Mouse (Mus musculus): ENCODE measurements around the gene Atp6v0a4.

Atp6v0a4 gene

GRCm38 (mm10) chr6:38072137-38072796 lies 52.1 kb downstream of the Atp6v0a4 start:
- DNase-seq: no peak

DNA sequence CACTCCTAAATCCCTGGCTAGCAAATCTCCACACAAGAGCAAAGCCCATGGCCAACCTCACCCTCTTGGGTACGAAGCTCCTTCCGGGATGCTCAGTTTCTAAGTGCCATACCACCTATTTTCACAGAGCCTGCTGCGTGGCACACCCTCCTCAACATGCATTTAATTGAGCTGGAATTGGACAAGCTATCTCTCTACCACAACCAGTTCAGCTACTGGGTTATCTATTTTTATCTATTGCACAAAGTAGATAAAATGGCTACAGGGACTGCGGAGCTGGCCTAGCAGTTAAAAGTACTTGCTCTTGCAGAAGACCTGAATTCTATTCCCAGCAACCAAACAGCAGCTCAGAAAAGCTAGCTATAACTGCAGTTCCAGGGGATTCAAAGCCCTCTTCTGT lies 53.1 kb downstream of the Atp6v0a4 start:
- DNase-seq: no peak

DNA sequence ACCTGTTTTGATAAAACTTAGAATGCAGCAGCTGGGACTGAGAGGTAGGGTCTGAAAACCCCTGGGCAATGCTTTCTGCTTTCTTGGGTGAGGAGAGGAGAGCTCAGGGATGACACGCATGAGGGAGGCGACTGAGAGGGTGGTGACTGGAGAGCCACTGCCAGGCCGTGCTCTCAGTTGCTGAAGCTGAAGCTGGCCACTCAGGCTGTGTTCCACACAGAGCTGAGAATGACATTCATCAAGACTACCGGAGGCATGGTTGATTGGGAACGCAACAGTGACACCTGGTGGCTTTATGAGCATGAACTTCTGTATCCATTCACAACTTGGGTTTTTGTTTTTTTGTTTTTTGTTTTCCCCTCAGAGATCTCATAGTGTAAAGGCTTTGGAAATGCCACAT lies 58.2 kb downstream of the Atp6v0a4 start:
- DNase-seq: peak; percentile 54

DNA sequence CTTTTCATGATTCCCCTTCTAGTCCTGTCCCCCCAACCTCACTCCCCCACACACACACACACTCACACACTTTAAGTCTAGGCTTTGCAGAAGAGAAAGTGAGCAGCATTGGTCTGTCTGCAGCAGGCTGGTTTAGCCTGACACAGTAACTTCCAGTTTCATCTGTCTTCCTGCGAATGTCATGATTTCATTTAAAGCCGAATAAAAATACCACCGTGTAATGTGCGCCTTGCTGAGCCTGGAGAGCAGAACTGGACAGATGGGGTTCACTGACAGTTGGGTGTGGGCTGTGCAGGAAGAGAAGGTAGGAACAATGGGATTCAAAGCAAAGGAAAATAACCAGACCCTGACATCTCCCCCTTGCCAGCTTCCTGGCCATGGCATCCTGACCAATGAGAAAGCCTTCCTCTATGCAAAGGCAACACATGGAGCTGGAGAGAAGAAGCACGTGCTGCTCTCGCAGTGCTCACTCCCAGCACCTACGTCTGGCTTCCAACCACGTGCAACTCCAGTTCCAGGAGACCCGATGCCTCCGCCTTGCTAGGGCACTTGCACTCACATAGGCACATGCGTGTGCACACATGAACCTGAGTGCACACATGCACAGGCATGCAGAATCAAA lies 58.8 kb downstream of the Atp6v0a4 start:
- peak; percentile 47 for DNase-seq

- DNase-seq: peak; percentile 51
These were observed 59.3 kb downstream of the Atp6v0a4 start for GRCm38 (mm10) chr6:38065122-38065500.

DNA sequence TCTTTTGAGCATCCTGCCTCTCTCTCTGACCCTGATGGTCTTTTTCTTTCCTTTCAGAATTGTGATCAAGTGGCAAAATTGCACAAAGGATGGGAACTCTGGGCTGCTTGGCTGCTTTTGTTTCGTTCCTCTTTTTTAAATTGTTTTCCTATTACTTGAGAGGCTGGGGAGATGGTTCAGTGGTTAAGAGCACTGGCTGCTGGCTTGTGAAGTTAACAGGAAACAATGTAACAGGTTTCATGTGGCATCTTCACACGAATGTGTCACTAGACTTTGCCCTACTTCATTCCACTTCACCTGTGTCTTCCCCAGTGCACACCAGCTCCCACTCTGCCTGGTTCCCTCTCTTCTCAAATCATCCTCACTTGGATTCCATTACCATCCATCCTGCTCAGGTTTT lies 59.8 kb downstream of the Atp6v0a4 start:
- no peak for DNase-seq

DNA sequence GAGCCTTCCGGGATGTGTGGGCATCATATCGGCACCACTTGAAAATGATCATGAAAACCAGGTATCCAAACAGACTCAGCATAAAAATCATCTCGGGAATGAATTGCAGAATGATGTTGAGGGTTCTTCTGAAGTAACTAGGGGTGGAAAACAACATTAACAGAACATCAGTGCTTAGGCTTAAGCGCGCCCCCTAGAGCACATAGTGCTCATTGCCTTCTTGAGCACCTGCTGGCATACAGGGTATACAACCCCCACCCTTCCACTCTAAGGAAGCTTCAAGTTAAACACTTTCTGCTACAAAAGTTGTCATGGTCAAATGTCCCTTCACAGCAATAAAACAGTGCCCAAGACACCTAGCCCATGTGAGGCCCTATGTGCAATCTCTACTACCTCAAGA lies 65.6 kb downstream of the Atp6v0a4 start:
- no peak for DNase-seq

DNA sequence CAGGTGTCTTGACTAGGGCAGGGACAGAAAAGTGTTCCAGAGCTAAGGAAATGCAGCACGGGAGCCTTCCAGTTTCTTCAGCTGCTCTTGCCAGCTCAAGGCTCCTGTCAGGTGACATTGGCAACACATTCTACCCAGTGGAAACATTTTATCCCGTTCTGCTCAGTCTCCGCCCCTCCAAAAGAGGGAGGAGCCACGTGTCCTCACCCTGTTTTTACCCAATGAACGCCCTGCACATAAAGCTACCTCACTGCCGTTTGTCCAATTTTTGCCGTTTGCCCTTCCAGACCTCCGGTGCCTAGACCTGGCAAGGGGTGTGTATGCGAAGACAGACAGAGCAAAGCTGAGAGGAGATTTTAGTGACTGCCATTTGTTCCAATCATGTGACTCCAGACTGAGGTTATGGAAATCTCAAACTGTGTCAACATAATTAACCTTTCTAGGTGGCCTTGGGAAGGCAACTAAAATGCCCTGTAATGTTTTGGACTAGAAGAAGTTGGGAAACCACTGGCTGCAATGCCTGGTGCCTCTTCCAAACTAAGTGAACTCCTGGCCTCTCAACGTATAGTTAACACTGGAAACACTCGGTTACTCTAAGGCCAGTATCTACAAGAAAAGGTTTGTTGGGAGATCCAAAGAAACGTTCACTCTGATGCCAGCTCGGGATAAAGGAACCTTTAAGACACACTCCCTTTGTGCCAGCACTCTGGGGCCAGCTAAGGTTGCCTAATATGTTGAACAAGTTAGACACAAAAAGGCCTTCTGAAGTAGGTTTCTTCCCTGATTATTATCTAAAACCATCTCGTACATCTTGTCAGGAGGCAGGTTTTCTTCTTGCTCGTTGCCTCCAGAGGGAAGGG lies 68.7 kb downstream of the Atp6v0a4 start:
- no peak for DNase-seq

DNA sequence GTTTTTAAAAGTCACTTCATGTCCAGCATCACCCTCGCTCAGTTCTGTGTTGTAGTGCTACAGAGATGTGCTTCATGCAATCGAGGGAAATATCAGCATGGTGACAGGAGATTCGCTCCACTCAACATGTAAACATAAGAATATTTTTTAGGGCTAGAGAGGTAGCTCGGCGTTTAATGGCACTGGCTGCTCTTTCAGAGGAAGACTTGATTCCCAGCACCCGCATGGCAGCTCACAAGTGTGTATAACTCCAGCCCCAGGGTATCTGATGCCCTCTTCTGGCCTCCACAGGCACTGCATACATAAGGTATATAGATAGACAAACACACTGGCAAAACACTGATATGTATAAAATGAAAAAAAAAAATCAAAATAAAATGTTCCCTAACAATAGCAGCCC lies 74.8 kb downstream of the Atp6v0a4 start:
- no peak for DNase-seq

DNA sequence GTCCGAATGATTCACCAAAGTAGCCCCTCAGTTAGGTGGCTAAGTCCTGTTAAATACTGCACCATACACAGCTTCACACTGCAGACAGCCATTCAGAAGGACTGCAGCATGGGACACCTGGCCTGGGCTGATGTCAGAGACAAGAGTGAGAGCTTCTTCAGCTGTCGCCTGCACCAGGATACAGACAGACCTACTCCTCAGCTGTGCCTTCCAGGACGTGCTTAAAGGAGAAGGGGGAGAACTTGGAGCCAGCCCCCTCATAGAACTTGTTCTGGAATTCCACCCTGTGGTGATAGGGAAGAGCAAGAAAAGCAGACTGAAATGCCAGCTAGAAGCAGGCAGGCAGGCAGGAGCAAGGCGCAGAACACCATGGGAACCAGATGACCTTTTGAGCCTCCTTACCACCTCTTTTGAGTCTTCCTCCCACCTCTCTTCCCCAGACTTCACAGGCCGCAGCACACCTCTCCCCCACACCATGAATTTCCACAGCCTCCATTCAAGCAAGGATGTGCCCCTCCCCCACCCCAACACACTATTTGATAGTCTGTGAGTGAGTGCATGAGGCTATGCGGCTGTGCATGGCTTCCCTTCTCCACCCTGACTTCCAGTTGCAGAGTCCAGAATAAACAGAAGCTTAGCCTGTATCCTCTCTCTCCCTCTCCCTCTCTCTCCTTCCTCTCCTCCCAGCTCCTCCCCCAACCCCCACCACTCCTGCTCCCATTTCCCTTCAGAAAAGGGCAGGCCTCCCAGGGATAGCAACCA lies 75.4 kb downstream of the Atp6v0a4 start:
- no peak for DNase-seq

DNA sequence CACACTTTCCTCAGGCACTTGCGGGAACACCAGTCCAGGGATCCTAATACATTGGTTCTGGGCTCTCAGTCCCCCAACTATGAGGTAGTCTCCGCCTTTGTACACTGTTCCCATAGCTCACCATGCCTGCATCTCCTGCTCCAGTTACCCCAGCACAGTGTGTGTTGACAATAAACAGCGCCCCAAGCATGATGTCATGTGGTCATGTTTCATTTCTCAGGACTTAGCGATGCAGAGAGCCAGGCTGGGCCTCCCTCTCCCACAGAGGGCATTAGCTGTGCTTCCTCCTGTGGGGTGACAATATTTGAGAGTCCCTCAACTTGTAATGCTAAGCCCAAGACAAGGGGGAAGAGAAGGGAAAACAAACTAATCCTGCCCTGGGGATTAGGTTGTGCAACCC lies 76.4 kb downstream of the Atp6v0a4 start:
- DNase-seq: no peak

DNA sequence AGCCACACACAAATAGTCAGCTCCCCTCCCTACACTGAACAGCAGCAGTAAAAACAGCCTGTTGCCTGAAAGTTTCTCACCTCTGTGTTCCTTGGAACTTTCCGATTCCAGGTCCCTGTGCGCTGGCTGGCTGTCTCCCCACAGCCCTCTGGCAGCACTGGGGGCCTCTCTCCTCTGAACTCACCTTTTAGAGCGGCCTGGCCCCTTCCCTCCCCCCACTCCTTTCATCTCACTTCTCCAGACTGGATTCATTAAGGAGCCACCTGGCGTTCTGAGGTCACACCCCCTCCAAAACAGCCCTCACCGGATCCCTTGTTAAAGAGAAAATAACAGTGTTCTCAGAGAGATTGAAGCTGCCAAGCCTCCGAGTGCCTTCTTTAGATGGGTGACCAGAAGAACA lies 77.5 kb downstream of the Atp6v0a4 start, which contains the start of gene Svopl:
Svopl (minus strand) TSS at position 159 of the 400 bp plus-strand sequence.
- DNase-seq: no peak

DNA sequence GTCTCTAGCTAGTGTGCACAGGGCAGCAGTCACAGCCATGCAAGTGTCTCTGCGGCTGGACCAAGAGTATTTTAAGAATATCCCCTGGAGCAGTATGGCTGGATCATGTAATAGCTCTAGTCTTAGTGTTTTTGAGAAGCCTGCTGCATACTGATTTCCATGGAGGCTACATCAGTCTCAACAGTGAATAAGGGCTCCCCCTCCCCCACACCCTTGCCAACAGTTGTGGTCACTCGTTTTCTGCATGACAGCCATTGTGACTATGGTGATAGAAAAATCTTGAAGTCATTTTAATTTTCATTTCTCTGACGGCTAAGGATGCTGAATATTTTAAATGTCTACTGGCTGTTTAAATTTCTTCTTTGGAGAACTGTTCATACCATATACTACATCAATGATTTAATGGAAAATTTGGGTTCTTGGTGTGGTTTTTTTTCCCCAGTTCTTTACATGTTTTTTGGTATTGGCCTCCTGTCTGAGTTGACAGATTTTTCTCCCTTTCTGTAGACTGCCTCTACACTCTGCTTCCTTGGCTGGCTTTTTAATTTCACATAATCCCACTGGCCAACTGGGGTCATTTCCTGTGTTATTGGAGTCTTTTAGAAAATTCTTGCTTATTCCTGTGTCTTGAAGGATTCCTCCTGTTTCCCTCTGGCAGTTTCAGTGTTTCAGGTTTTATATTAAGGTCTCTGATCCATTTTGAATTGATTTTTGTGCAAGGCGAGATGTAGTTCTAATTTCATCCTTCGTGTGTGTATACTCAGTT lies 91.4 kb downstream of the Atp6v0a4 start:
- DNase-seq: no peak

- peak; percentile 11 for DNase-seq
These were observed 92.4 kb downstream of the Atp6v0a4 start for GRCm38 (mm10) chr6:38031924-38032540.

DNA sequence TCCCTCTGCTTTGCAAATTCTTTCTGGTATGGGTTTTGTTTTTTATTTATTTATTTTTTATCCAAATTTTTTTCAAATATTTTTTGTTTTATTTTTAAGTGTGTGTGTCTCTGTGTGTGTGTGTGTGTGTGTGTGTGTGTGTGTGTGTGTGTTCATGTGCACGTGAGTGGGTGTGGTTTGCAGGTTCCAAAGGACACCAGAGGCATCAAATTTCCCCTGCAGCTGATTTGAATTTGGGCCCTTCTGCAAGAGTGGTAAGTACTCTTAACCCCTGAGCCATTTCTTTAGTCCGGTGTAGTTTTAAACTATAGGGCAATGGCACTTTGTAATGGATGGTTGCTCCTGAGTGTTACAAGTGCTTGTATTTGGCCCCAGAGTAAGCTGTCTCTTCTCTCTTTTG lies 96.2 kb downstream of the Atp6v0a4 start:
- DNase-seq: no peak

DNA sequence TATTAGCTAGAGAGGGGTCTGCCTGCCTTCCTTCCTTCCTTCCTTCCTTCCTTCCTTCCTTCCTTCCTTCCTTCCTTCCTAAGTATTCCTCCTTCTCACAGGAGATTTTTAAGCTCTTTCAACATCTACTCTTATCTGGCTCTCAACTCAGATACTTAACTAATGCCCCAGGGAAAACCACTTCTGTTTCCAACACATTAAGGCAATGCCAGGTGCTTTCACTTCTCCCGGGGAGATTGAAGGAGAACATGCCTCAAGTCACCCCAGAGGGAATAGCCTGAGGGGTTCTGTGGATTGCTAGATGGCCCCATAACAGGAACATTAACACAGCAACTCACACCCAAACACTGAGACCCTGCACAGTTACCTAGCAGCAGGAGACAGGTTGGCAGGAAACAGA lies 96.6 kb downstream of the Atp6v0a4 start:
- DNase-seq: no peak

DNA sequence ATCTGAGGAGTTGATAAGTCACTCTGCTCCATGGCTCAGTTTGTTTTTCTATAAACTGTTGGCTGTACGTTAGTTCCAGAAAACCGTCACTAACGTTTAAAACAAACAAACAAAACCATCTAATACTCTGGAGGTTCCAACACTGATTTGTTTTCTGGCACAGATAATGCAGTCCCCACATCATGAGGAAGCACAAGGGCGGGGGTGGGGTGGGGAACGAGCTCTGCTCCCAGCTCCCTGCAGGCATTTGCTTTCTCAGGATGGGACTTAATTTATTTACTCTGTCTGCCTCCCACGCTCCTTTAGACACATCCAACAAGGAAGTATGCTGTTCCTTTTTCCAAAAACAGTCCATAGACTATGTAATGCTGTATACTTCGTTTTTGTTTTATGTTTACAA lies 101.1 kb downstream of the Atp6v0a4 start:
- no peak for DNase-seq

DNA sequence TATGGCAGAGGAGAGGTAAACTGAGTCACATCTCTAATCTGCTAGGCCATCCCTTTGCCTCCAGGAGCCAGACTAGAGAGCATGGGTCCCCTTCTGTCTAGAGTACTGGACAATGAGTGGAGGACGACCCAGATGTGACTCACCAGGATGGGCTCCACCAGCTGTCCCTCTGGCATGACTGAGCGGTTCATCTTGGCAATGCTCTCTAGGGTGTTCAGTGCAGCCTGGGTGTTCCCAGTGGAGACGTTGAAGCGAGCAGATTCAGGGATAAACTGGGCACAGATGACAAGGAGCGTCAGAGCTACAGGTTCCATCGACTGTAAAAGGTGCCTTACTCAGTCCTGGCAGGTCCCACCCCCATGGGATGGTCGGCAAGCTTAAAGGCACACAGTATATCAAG lies 103.0 kb downstream of the Atp6v0a4 start:
- DNase-seq: no peak

DNA sequence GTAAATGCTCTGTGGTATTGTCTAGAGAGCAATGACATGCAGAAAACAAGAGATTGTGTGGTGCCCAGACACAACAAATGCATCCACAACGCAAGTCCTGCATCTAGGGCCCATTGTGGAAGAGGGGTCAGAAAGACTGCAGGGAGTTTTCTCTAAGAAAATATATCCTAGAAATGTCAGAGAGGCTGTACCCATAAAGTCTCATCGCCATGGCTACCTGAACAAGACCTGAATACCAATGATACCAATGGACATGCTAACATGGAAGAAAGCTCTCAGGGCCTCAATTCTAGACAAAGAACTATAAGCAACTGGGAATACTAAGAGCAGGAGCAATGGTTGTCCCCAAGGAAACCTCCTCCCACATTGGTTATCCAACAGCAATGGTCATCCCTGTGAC lies 111.6 kb downstream of the Atp6v0a4 start:
- no peak for DNase-seq

- DNase-seq: peak; percentile 20
These were observed 116.9 kb downstream of the Atp6v0a4 start for GRCm38 (mm10) chr6:38007459-38007858.

Data from right cerebral cortex, postnatal 25 days (tissue).